Mouse (Mus musculus) spleen, adult 2 months (tissue): ENCODE measurements around the gene 2610318N02Rik. TPM values are rescaled to one million over a fixed set of nuclear protein-coding genes. Genes with fewer than 3 reads are reported as not detected.

Experiments
- DNase-seq, 2 experiments: peaks; one replicate each; pipeline versions ENCODE4 v3.0.0 to v3.0.0-alpha.2; 2012 to 2021; ENCODE audit warnings: low spot score in 2 of 2, low read depth in 1 of 2
- H3K27ac ChIP-seq: fragments of 200-500 bp; 2 replicates; pipeline ENCODE4 v1.5.1; 2012; ENCODE audit warnings: low read length, inconsistent platforms; ENCODE audit not compliant: insufficient read depth
- H3K27me3 ChIP-seq: fragments of 200-500 bp; 2 replicates; pipeline ENCODE4 v1.6.1; 2012; ENCODE audit warnings: mild to moderate bottlenecking, moderate library complexity, low read length, inconsistent platforms; ENCODE audit not compliant: control insufficient read depth, insufficient read depth
- H3K36me3 ChIP-seq: fragments of 200-500 bp; 2 replicates; pipeline ENCODE4 v1.6.1; 2012; ENCODE audit warnings: mild to moderate bottlenecking, low read length, inconsistent platforms; ENCODE audit not compliant: control insufficient read depth, insufficient read depth
- H3K4me1 ChIP-seq: fragments of 200-500 bp; 2 replicates; pipeline ENCODE4 v1.6.1; 2011; ENCODE audit warnings: inconsistent platforms; ENCODE audit not compliant: control insufficient read depth, insufficient read depth, insufficient read length
- H3K4me3 ChIP-seq: fragments of 200-500 bp; 2 replicates; pipeline ENCODE4 v1.5.1; 2011; ENCODE audit warnings: mild to moderate bottlenecking, inconsistent platforms; ENCODE audit not compliant: insufficient read depth, insufficient read length; ENCODE audit errors: extremely low read depth
- CTCF ChIP-seq: fragments of 200-500 bp; IDR thresholded peaks from 2 replicates; pipeline ENCODE4 v1.5.1; 2011; ENCODE audit warnings: mild to moderate bottlenecking, inconsistent platforms; ENCODE audit not compliant: insufficient read depth, insufficient read length, insufficient replicate concordance; ENCODE audit errors: extremely low read depth
- POLR2A ChIP-seq: fragments of 200-500 bp; IDR thresholded peaks from 2 replicates; pipeline ENCODE4 v1.6.1; 2011; ENCODE audit warnings: low read depth, low read length, inconsistent platforms
- WGBS: fragments of 180-500 bp; shearing (Covaris S2); methylation state at CpG from one replicate; pipeline ENCODE4 v1.1.7; 2018; 5-methylcytosine and 5-hydroxymethylcytosine counted together
- polyA plus RNA-seq: library from polyadenylated mRNA; depleted of rRNA; stranded (reverse); fragments of >200 nt; gene quantifications from 2 replicates; pipeline ENCODE4 v1.2.3, GENCODE M21; 2012

Gene 2610318N02Rik
- polyA plus RNA-seq, 1 experiment = 6.2 TPM

DNA sequence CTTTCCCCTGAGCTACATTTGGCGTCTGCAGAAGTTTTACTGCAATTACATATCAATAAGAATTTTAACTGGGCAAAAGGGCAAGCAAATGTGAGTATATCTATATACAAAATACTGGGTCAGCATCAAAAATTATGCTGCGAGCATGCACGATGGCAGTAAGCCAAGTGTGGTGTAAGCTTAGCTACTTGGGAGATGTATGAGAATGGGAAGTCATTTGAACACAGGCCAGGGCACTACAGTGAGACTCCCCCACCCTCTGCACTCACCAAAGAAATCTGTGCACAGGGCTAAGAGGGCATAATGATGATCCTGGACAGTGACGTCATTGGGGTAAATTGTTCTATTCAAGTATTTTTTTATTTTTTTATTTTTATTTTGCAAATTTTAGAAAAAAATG, 20.4 kb downstream of the 2610318N02Rik start:
- no peak for DNase-seq
- no peaks in the 10 kb centered on the region for H3K4me1 ChIP-seq
- peaks cover 37% of the 10 kb centered on the region for H3K36me3 ChIP-seq
- H3K27me3 ChIP-seq = no peaks in the 10 kb centered on the region
- TF ChIP-seq CTCF (no peak), POLR2A (no peak)
- H3K4me3 ChIP-seq = no peak overlapping the region
- no peak overlapping the region for H3K27ac ChIP-seq
- 83% methylated on average over 4 of the region's 4 CpGs for WGBS

DNA sequence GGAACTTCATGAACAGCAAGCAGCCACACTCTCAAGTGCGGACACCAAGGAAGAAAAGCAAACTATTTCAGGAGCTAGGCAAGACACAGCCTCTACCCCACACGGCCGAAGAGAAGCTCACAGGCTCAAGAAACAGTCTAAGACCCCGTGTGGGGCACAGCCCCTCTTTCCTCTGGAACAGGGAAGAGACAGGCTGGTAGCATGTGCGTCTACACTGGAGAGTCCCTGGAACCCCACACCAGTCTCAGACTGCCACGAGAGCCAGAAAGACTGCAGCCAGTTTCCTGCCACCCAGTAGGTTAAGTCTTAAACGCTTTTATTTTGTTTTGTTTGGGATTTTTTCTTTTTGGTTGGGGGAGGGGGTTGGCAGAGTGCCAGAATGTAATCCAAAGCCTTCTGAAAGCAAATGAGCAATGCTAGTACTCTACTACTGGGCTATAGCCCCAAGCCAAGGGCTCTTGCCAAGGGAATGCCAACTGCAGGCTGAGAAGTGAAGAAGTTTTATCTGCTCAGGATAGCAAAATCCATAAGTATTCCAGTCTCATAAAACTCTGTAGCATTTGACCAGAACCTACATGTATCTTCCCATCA, 22.2 kb downstream of the 2610318N02Rik start:
- Histone ChIP-seq H3K27me3 (no peaks in the 10 kb centered on the region), H3K36me3 (peaks cover 43% of the 10 kb centered on the region), H3K4me1 (no peaks in the 10 kb centered on the region), H3K4me3 (no peak overlapping the region), H3K27ac (no peak overlapping the region)
- TF ChIP-seq CTCF = no peak
- 87% methylated on average over 7 of the region's 7 CpGs for WGBS
- DNase-seq = no peak

DNA sequence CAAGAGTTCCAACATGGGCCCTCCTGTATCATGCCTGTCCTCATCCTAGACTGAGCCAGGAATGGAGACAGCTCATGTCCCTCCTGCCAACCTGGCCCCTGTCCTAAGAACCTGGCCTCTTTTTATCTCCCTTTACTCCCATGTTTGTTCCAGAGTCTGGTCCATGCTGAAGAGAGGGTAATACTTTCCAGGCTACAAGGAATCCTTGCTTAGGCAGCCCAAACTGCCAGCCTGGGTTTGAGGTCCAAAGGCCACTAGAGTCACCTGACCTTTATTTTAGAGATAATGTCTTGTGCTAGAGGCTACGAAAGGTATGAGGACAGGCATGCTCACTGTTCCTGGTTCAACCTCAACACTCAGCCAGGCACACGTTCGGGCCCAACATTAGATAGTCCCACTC, 28.0 kb downstream of the 2610318N02Rik start:
- no peak for DNase-seq
- Histone ChIP-seq H3K27me3 (no peaks in the 10 kb centered on the region), H3K4me1 (no peaks in the 10 kb centered on the region), H3K4me3 (no peak overlapping the region), H3K27ac (no peak overlapping the region), H3K36me3 (peaks cover 47% of the 10 kb centered on the region)
- TF ChIP-seq POLR2A (no peak), CTCF (no peak)
- WGBS = 98% methylated on average over 3 of the region's 3 CpGs

DNA sequence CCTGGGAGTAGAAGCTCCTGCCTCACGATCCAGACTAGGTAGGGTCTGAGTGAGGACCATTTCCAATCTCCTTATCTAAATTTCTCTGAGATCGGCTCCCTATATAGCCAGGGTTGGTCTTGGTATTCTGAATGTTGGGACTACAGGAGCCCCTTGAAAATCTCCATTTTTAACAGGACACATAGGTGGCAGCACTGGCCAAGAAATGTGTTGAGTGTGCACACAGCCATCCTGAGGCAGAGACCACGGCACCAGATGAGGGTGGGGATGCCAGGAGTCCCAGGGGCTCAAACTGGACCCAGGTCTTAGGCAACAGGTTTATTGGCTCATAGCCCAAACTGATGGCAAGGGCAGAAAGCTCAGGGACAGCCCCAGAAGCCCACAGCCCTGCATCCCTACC, 36.6 kb downstream of the 2610318N02Rik start:
- Histone ChIP-seq H3K4me3 (no peak overlapping the region), H3K4me1 (no peaks in the 10 kb centered on the region), H3K27ac (no peak overlapping the region), H3K27me3 (no peaks in the 10 kb centered on the region), H3K36me3 (peaks cover 50% of the 10 kb centered on the region)
- no peak for DNase-seq
- TF ChIP-seq POLR2A (no peak), CTCF (no peak)
- WGBS = 91% methylated on average over 3 of the region's 3 CpGs

DNA sequence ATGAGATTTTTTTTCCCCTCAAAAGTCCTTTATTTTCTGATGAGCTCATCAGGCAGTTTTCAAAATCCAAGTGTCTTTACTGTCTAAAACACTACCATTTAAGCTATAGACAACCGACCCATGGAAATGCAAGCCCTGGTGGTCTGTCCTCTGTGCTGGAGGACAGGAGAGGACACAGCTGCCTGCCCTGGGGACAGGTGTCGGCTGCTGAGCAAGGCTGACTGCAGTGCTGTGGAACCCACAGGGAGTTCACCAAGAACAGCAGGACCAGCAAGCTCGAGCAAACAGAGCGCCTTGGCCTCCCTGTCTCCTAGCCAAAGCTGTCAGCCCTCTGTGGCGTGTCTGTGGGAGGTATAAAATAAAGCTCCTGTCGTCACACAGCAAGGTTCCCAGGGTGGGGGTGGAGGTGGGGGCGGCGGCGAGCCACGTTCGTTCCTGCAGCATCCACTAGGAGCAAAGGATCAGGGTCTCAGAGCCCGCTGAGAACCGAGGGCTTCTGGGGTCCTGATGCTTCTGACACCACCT, 38.2 kb downstream of the 2610318N02Rik start:
- Histone ChIP-seq H3K4me3 (no peak overlapping the region), H3K27ac (0 out of 2 replicates have a peak overlapping the region, but pooled peaks have one; percentile 8), H3K4me1 (no peaks in the 10 kb centered on the region), H3K27me3 (no peaks in the 10 kb centered on the region), H3K36me3 (peaks cover 48% of the 10 kb centered on the region)
- WGBS = 90% methylated on average over 13 of the region's 13 CpGs
- TF ChIP-seq CTCF (no peak), POLR2A (no peak)
- no peak for DNase-seq

GRCm38 (mm10) chr16:17086241-17086640, 38.7 kb downstream of the 2610318N02Rik start:
- Histone ChIP-seq H3K27ac (no peak overlapping the region), H3K4me1 (no peaks in the 10 kb centered on the region), H3K36me3 (peaks cover 43% of the 10 kb centered on the region), H3K4me3 (no peak overlapping the region), H3K27me3 (no peaks in the 10 kb centered on the region)
- 87% methylated on average over 3 of the region's 3 CpGs for WGBS
- DNase-seq = no peak
- TF ChIP-seq POLR2A = no peak
- TF ChIP-seq CTCF = no peak

DNA sequence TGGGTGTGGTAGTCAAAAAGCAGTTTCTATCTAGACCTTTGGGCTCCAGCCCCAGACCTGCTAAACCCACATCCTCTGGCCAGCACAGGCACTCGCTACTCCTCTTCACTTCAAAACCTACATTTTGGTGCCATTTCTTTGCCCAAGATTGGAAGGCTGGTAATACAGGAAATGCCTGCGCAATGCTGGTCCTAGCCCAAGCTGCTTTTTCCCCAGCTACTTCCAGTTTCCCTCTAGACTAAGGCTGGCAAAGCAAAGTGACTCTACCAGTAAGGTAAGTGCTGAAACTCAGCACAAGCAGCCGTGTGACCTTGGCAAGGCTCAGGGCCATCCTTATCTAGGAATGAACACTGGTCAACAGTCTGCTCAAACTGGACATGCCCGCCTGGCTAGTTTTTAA, 39.3 kb downstream of the 2610318N02Rik start:
- H3K27ac ChIP-seq = 0 out of 2 replicates have a peak overlapping the region, but pooled peaks have one; percentile 25
- peaks cover 41% of the 10 kb centered on the region for H3K36me3 ChIP-seq
- no peaks in the 10 kb centered on the region for H3K4me1 ChIP-seq
- TF ChIP-seq CTCF (no peak), POLR2A (no peak)
- no peak overlapping the region for H3K4me3 ChIP-seq
- H3K27me3 ChIP-seq = no peaks in the 10 kb centered on the region
- DNase-seq = no peak
- WGBS = 81% methylated on average over 4 of the region's 4 CpGs
